Mouse (Mus musculus) ES-E14 (cell line): ENCODE measurements around the gene Snx32. TPM values are rescaled to one million over a fixed set of nuclear protein-coding genes. Genes with fewer than 3 reads are reported as not detected.

Experiments
- DNase-seq: peaks from one replicate; pipeline ENCODE4 v3.0.0-alpha.2; 2013; ENCODE audit warnings: low read depth, low spot score
- H3K27ac ChIP-seq: 2 replicates; pipeline ENCODE4 v1.5.1; 2012; ENCODE audit warnings: low read depth, mild to moderate bottlenecking, low read length, moderate library complexity, mixed read lengths; ENCODE audit not compliant: poor library complexity, insufficient read depth, severe bottlenecking
- H3K36me3 ChIP-seq: 2 replicates; pipeline ENCODE4 v1.6.1; 2012; ENCODE audit warnings: mild to moderate bottlenecking, low read length, moderate library complexity, mixed read lengths; ENCODE audit not compliant: control insufficient read depth, poor library complexity, insufficient read depth, severe bottlenecking
- H3K4me1 ChIP-seq, 2 experiments: fragments of 150-350 bp in 1 of 2; sonication (generic) in 1 of 2; 2 replicates each; pipeline ENCODE4 v1.6.1; 2012; ENCODE audit warnings: low read length in 2 of 2, mild to moderate bottlenecking in 1 of 2, mixed read lengths in 1 of 2; ENCODE audit not compliant: control insufficient read depth in 2 of 2, insufficient read depth in 2 of 2, poor library complexity in 1 of 2
- H3K4me3 ChIP-seq, 2 experiments: fragments of 150-350 bp in 1 of 2; sonication (generic) in 1 of 2; 2 replicates each; pipeline ENCODE4 v1.5.1; 2012; ENCODE audit warnings: low read length in 2 of 2, low read depth in 1 of 2, mild to moderate bottlenecking in 1 of 2, mixed read lengths in 1 of 2; ENCODE audit not compliant: insufficient read depth in 1 of 2, poor library complexity in 1 of 2, severe bottlenecking in 1 of 2
- H3K9ac ChIP-seq: 2 replicates; pipeline ENCODE4 v1.6.1; 2012; ENCODE audit warnings: low read depth, mild to moderate bottlenecking, low read length, mixed read lengths; ENCODE audit not compliant: poor library complexity, insufficient read depth, severe bottlenecking
- H3K9me3 ChIP-seq: fragments of 150-350 bp; sonication (generic); 2 replicates; pipeline ENCODE4 v1.6.1; 2012; ENCODE audit warnings: low read depth, mild to moderate bottlenecking, low read length; ENCODE audit not compliant: control insufficient read depth, insufficient read depth
- CHD2 ChIP-seq: IDR thresholded peaks from 2 replicates; pipeline ENCODE4 v1.6.1; 2014; ENCODE audit warnings: mild to moderate bottlenecking, low read depth, low read length, inconsistent platforms
- HCFC1 ChIP-seq: IDR thresholded peaks from 2 replicates; pipeline ENCODE4 v1.6.1; 2012; ENCODE audit warnings: low read length, inconsistent platforms, borderline replicate concordance; ENCODE audit not compliant: insufficient read depth
- MAFK ChIP-seq: IDR thresholded peaks from 2 replicates; pipeline ENCODE4 v1.6.1; 2014; ENCODE audit warnings: mild to moderate bottlenecking, low read depth, low read length, inconsistent platforms; ENCODE audit not compliant: insufficient read depth
- ZC3H11A ChIP-seq: IDR thresholded peaks from 2 replicates; pipeline ENCODE4 v1.6.1; 2012; ENCODE audit warnings: low read depth, mild to moderate bottlenecking, inconsistent platforms, low read length, borderline replicate concordance
- ZNF384 ChIP-seq: IDR thresholded peaks from 2 replicates; pipeline ENCODE4 v1.6.1; 2012; ENCODE audit warnings: low read depth, low read length, inconsistent platforms
- in situ Hi-C, 2 experiments: fragments of 600-800 bp; cut with MboI; formaldehyde crosslinking; loops; one replicate each; pipeline ENCODE4 v1.15.1; 2025; ENCODE audit warnings: low sequenced_read_pairs in 2 of 2, inconsistent platforms in 1 of 2; ENCODE audit not compliant: unreplicated experiment in 2 of 2
- total RNA-seq: library from RNA; depleted of rRNA; stranded (reverse); fragments of 300-350 nt; gene quantifications from 2 replicates; pipeline ENCODE4 v1.2.3, GENCODE M21; 2012

The Snx32 gene
- total RNA-seq, 1 experiment, result 3.3 TPM

DNA sequence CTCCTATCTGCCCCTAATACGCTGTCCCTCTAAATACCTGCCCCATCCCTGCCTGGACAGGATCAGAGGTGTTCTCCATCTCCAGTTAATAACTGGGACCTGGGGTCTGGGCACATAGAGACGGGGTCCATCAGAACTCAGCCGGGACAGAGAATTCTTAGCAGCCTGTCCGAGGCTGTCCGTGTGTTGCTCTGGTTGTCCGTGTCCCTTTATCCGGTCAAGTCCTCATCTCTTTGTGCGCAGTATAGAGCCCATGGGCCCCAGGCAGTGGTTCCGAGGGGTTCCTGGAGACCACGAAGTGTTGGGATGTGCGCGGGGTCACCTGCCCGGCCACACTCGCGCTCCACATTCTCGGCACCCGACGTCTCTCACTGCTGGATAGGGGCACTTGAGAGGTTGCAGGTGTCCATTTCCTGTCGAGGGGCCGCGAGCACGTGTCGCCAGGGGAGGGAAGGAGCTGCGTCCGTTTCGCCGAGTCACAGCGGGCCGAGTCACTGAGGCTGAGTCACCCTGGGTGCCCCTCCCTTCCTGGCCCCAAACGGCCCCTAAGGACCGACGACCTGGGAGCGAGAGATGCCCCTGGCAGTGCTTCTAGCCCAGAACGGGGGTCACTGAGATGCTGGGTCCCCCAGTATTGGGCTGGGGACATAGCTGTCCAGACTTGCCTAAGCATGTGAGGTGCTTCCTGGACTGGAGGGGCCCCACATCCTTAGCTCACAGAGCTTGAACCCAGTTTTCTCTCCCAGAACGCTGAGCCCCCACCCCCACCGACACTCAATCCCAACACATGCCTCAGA, 61.8 kb downstream of the Snx32 start:
- no peak for DNase-seq
- H3K9ac ChIP-seq, result no peak overlapping the region
- H3K4me1 ChIP-seq, result peaks cover 0 to 3% of the 10 kb centered on the region in 2 experiments; a peak in 1 of 4 replicates
- no peaks in the 10 kb centered on the region for H3K9me3 ChIP-seq
- in situ Hi-C loops, result no loop called here
- H3K27ac ChIP-seq, result no peak overlapping the region
- peak overlapping the region; percentile 71 to 77 for H3K4me3 ChIP-seq
- H3K36me3 ChIP-seq, result no peaks in the 10 kb centered on the region
- TF ChIP-seq MAFK (peak; percentile 75), ZC3H11A (no peak), ZNF384 (no peak), CHD2 (no peak), HCFC1 (no peak)

DNA sequence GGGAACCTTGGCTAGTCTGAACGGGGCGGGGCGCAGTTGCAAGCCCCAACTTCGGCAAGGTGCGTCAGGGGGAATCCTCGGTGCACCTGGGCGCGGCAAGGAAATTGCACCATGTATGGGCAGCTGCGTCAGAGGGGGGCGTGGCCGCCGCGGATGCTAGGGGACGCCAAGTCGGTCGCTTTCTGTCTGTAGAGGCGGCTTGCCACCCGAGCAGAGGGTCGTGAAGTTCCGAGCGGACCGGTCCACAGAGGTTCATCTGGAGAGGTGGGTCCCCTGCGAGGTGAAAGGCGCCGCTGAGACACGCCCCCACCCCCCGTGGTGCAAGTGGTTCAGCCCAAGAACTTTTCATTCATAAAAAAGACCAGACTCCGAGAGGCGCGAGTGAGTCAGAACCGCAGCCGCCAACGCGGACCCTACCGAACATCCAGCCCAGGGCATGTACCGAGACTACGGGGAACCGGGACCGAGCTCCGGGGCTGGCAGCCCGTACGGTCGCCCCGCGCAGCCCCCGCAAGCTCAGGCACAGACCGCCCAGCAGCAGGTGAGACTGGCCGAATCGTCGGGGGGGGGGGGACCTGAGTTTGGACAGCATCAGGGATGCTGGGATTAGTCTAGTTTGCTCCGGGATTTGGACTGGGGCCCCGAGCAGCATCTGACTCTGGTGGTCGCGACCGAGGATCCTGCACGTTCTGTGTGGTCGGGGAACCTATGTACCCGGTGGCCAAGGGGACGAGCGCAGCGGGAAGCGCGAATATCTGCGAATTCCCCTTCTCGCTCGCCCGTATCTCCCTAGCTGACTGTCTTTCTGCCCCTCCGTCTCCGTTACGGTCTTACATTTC, 62.6 kb downstream of the Snx32 start, which contains the start of gene Fosl1:
Fosl1 (plus strand) TSS at position 33 of the 839 bp plus-strand sequence.
- Histone ChIP-seq H3K9me3 (no peaks in the 10 kb centered on the region), H3K27ac (no peak within 1 kb of the TSS), H3K4me3 (peak within 1 kb of the TSS; percentile 71 to 77), H3K4me1 (peaks cover 0 to 3% of the 10 kb centered on the region in 2 experiments; a peak in 1 of 4 replicates), H3K36me3 (no peaks in the 10 kb centered on the region), H3K9ac (peak within 1 kb of the TSS; percentile 60)
- no peak for TF ChIP-seq MAFK
- no peak for TF ChIP-seq ZNF384
- TF ChIP-seq ZC3H11A, result no peak
- TF ChIP-seq HCFC1, result no peak
- no peak for TF ChIP-seq CHD2
- in situ Hi-C loops, result no loop called here
- DNase-seq, result peak; percentile 56

DNA sequence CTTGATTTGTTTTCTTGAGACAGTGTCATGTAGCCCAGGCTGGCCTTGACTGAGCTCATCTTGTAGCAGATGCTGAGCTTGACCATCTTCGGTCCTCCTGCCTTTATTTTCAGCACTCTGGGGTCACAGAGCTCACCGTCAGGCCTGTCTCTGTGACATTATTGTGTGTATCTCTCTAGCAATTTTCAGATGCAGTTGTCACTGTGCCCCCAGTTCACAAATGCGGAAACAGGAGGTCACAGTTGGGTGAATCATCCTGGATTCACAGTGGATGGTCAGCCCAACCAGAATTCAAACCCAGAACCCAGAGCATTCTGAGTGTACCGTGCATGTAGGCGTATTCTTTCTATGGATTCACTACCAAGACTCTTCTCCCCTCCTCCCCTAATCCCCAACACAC, 64.6 kb downstream of the Snx32 start:
- H3K9ac ChIP-seq, result no peak overlapping the region
- no peak for TF ChIP-seq HCFC1
- TF ChIP-seq CHD2, result no peak
- TF ChIP-seq ZNF384, result no peak
- no peak for TF ChIP-seq ZC3H11A
- TF ChIP-seq MAFK, result no peak
- H3K4me3 ChIP-seq, result no peak overlapping the region
- no peaks in the 10 kb centered on the region for H3K9me3 ChIP-seq
- peaks cover 0 to 3% of the 10 kb centered on the region in 2 experiments; a peak in 1 of 4 replicates for H3K4me1 ChIP-seq
- in situ Hi-C loops, result no loop called here
- H3K27ac ChIP-seq, result no peak overlapping the region
- no peaks in the 10 kb centered on the region for H3K36me3 ChIP-seq
- no peak for DNase-seq

DNA sequence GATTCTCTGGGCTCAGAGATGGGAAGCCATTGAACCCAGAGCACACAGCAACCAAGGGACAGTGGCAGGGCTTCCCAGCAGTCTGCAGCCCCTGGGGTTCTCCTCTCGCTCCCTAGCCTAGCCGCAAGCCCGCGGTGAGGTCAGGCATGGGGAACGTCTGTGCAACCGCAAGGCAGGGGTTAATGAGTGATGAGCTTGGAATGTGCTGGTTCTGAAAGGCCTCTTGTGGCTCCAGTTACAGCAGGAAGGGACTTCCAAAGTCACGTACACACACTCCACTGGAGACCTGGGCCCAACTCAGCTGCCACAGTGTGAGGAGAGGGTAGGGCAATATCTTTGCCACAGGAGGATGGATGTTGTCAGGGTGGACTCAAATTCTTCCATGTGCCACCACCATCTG, 65.4 kb downstream of the Snx32 start:
- DNase-seq, result no peak
- TF ChIP-seq MAFK (no peak), CHD2 (no peak), ZC3H11A (no peak), HCFC1 (no peak), ZNF384 (no peak)
- Histone ChIP-seq H3K9ac (no peak overlapping the region), H3K27ac (no peak overlapping the region), H3K4me1 (peaks cover 0 to 3% of the 10 kb centered on the region in 2 experiments; a peak in 1 of 4 replicates), H3K36me3 (no peaks in the 10 kb centered on the region), H3K9me3 (no peaks in the 10 kb centered on the region), H3K4me3 (no peak overlapping the region)
- in situ Hi-C loops, result no loop called here
